ENCODE assay signal across 12 mouse cellular contexts in genomic region chr4:40156153-40156552, GRCm38 (mm10). TPM values are rescaled to one million over a fixed set of nuclear protein-coding genes. Genes with fewer than 3 reads are reported as not detected.
A peak's percentile ranks its signal among the peaks of the same experiment; 100 is the strongest.
DNase-seq lines count a peak whose midpoint lies in the region; ATAC-seq lines count a peak whose summit lies in the region.
"Had no signal": no experiment of that assay in that cellular context is flagged by ENCODE, and none has a peak within 500 bp of the region (broad histone marks: within the 10 kb centered on the region; RNA-seq: fewer than 3 reads in every experiment).

No protein-coding gene starts in this region.

- H3K27me3 ChIP-seq in intestine, embryonic 16.5 days (replicated peaks; ENCODE audit: control insufficient read depth, insufficient read depth, low read length): no peaks in the 10 kb centered on the region
- no peaks in the 10 kb centered on the region for H3K27me3 ChIP-seq in intestine, embryonic 15.5 days (replicated peaks)
- no peaks in the 10 kb centered on the region for H3K27me3 ChIP-seq in liver, embryonic 12.5 days (replicated peaks)
- H3K27me3 ChIP-seq: CH12.LX; hindbrain, embryonic 12.5 days; neural tube, embryonic 12.5 days had no signal

- peak overlapping the region; percentile 10; the same call in 1 of the 2 replicates for H3K27ac ChIP-seq in intestine, embryonic 16.5 days (ENCODE audit: low read length)
- no peak overlapping the region for H3K27ac ChIP-seq in intestine, embryonic 15.5 days
- 0 out of 2 replicates have a peak overlapping the region, but pooled peaks have one; percentile 3 for H3K27ac ChIP-seq in liver, embryonic 12.5 days
- H3K27ac ChIP-seq: hindbrain, embryonic 12.5 days; limb, embryonic 10.5 days; neural tube, embryonic 12.5 days had no signal

- intact Hi-C loops in left cerebral cortex, postnatal 14 days (cut with DNase I): no loop called here

- H3K4me2 ChIP-seq in intestine, embryonic 16.5 days (ENCODE audit: low read depth, low read length): no peak overlapping the region
- no peak overlapping the region for H3K4me2 ChIP-seq in intestine, embryonic 15.5 days (replicated peaks)
- no peak overlapping the region for H3K4me2 ChIP-seq in liver, embryonic 12.5 days
- H3K4me2 ChIP-seq: hindbrain, embryonic 12.5 days; neural tube, embryonic 12.5 days had no signal

- peak; percentile 72 to 77 for DNase-seq in adrenal gland, postnatal 36 days
- DNase-seq in left cerebral cortex, postnatal 14 days (ENCODE audit: low spot score in 2 of 2): no peak
- no peak for DNase-seq in testis, postnatal 14 days (ENCODE audit: low spot score)
- no peak for DNase-seq in layer of hippocampus, postnatal 25 days (ENCODE audit: extremely low spot score in 1 of 2, low spot score in 1 of 2)

- 40% methylated on average over 2 of the region's 2 CpGs for WGBS in intestine, embryonic 16.5 days
- 50% methylated on average over 2 of the region's 2 CpGs for whole genome bisulfite sequencing in intestine, embryonic 15.5 days
- WGBS in liver, embryonic 12.5 days (ENCODE audit: insufficient replicate concordance): 59% methylated on average over 2 of the region's 2 CpGs

- H3K4me3 ChIP-seq in intestine, embryonic 16.5 days (ENCODE audit: low read length): no peak overlapping the region
- no peak overlapping the region for H3K4me3 ChIP-seq in intestine, embryonic 15.5 days (replicated peaks)
- H3K4me3 ChIP-seq in liver, embryonic 12.5 days: no peak overlapping the region
- H3K4me3 ChIP-seq: hindbrain, embryonic 12.5 days; limb, embryonic 10.5 days; neural tube, embryonic 12.5 days had no signal

- no peaks in the 10 kb centered on the region for H3K36me3 ChIP-seq in intestine, embryonic 16.5 days (ENCODE audit: control insufficient read depth, insufficient read depth, low read length)
- H3K36me3 ChIP-seq in intestine, embryonic 15.5 days: 0 out of 2 replicates have a peak, but pooled peaks cover 4% of the 10 kb centered on the region
- H3K36me3 ChIP-seq in liver, embryonic 12.5 days: peaks cover 7% of the 10 kb centered on the region
- H3K36me3 ChIP-seq: hindbrain, embryonic 12.5 days had no signal

- H3K9ac ChIP-seq in intestine, embryonic 16.5 days (ENCODE audit: low read depth, low read length): no peak overlapping the region
- no peak overlapping the region for H3K9ac ChIP-seq in intestine, embryonic 15.5 days
- H3K9ac ChIP-seq in liver, embryonic 12.5 days: no peak overlapping the region
- H3K9ac ChIP-seq: hindbrain, embryonic 12.5 days; neural tube, embryonic 12.5 days had no signal

- no peaks in the 10 kb centered on the region for H3K9me3 ChIP-seq in intestine, embryonic 16.5 days (ENCODE audit: control insufficient read depth, low read length)
- H3K9me3 ChIP-seq in intestine, embryonic 15.5 days: no peaks in the 10 kb centered on the region
- peaks cover 7% of the 10 kb centered on the region; the same call in 1 of the 2 replicates for H3K9me3 ChIP-seq in liver, embryonic 12.5 days (replicated peaks)
- H3K9me3 ChIP-seq: limb, embryonic 10.5 days had no signal

- peaks cover 23% of the 10 kb centered on the region for H3K4me1 ChIP-seq in intestine, embryonic 16.5 days (ENCODE audit: control insufficient read depth, insufficient read depth, low read length)
- H3K4me1 ChIP-seq in intestine, embryonic 15.5 days (replicated peaks): peaks cover 21% of the 10 kb centered on the region
- peaks cover 23% of the 10 kb centered on the region for H3K4me1 ChIP-seq in liver, embryonic 12.5 days
- H3K4me1 ChIP-seq: limb, embryonic 10.5 days; neural tube, embryonic 12.5 days had no signal

- peak; percentile 41; the same call in 1 of the 2 replicates for ATAC-seq in intestine, embryonic 16.5 days
- no peak for ATAC-seq in intestine, embryonic 15.5 days
- peak; percentile 33; the same call in 1 of the 2 replicates for ATAC-seq in liver, embryonic 12.5 days
- ATAC-seq in neutrophil, adult 5-6 weeks (ENCODE audit: extremely low read depth, insufficient number of reproducible peaks, low FRiP score, poor library complexity, severe bottlenecking): 0 out of 2 replicates have a peak, but pooled peaks have one; percentile 19

RNA-seq across cellular contexts. Expression of gene Aco1, which starts 13.3 kb away (rescaled TPM):
- polyA plus RNA-seq in intestine, embryonic 16.5 days (2015; fragmentation: Nextera tagmentation; extraction: Ambion mirVana): 79.0 and 88.1 TPM in 2 replicates
- 66.9 and 68.1 TPM in 2 replicates for polyA plus RNA-seq in intestine, embryonic 15.5 days (2015; fragmentation: Nextera tagmentation; extraction: Ambion mirVana)
- total RNA-seq in adrenal gland, postnatal 36 days (2021): 100 to 1,000 TPM; 112 to 173 TPM
- polyA plus RNA-seq in liver, embryonic 12.5 days (2016; fragmentation: Nextera tagmentation; extraction: Ambion mirVana): 26.9 and 27.5 TPM in 2 replicates
- 8.3 and 12.9 TPM in 2 replicates for total RNA-seq in neutrophil, adult 5-6 weeks (2017)
- total RNA-seq in left cerebral cortex, postnatal 14 days (2021): 10 to 100 TPM; 34.6 to 37.2 TPM
- 10 to 100 TPM; 30.9 to 34.8 TPM for total RNA-seq in layer of hippocampus, postnatal 25 days (2021)

Comparison
In these comparisons a context has a peak if more than half of its experiments do, and no peak if none do; other contexts are left out.
1. DNase-seq: peak in adrenal gland, postnatal 36 days (2 of 2); none in left cerebral cortex, postnatal 14 days (0 of 2), testis, postnatal 14 days (single experiment) and layer of hippocampus, postnatal 25 days (0 of 2).